Mouse (Mus musculus): ENCODE measurements around the gene Hnrnpa2b1. TPM values are rescaled to one million over a fixed set of nuclear protein-coding genes. Genes with fewer than 3 reads are reported as not detected.
A peak's percentile ranks its signal among the peaks of the same experiment; 100 is the strongest.

Gene Hnrnpa2b1
- polyA plus RNA-seq (2015; fragmentation: Nextera tagmentation; extraction: Ambion mirVana), result 1,529 and 1,675 TPM in 2 replicates

DNA sequence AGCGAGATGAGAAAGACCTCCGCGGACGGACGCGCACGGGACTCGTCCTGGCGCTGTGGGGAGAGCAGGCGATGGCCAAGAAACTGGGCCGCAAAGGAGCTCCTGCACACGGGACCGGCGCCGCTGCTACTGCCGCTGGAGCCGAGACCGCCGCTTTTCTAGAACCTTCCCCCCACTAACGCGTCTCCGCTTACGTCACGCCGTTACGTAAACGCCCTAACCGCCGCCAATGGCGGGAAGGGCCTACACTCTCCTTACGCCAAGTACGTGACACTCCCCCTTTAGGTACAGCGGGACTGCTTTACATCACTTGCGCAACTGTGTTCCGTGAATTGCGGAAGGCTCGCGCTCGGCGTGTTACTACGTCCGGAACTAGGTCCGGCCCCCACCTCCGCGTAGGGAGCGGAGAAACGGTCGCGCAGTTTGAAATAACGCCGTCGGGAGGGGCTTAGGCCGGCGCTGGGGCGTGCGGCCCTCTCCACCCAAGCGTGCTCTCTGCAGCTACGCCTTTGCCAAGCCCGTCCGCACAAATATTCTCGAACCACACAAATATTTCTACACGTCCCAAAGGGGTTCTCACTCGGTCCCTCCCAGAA, at the start of gene Hnrnpa2b1:
TSS of gene Hnrnpa2b1 (minus strand) at position 180 of the 596 bp plus-strand sequence.
- no peaks in the 10 kb centered on the region for H3K36me3 ChIP-seq
- no peaks in the 10 kb centered on the region for H3K9me3 ChIP-seq
- H3K27me3 ChIP-seq (replicated peaks), result no peaks in the 10 kb centered on the region
- peak within 1 kb of the TSS; percentile 99 for H3K27ac ChIP-seq
- 0% methylated on average over 63 of the region's 63 CpGs for WGBS
- peak within 1 kb of the TSS; percentile 87 for H3K4me3 ChIP-seq (replicated peaks)
- H3K9ac ChIP-seq, result peak within 1 kb of the TSS; percentile 99
- H3K4me1 ChIP-seq (replicated peaks), result peaks cover 8% of the 10 kb centered on the region
- ATAC-seq, result peak; percentile 93
- peak within 1 kb of the TSS; percentile 52 for H3K4me2 ChIP-seq (replicated peaks)

DNA sequence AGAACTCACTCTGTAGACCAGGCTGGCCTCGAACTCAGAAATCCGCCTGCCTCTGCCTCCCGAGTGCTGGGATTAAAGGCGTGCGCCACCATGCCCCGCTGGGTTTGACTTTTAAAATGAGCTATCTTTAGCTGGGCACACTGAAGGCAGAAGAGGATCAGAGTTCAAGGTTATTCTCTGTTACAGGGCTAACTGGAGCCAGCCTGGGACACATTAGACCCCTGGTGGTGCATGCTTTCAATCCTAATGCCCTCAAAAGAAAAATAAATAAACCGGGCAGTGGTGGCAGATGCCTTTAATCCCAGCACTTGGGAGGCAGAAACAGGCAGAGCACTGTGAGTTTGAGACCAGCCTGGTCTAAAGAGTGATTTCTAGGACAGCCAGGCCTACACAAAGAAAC, 45.2 kb upstream of the Hnrnpa2b1 start:
- Histone ChIP-seq H3K4me3 (replicated peaks) (no peak overlapping the region), H3K27ac (no peak overlapping the region), H3K4me1 (replicated peaks) (no peaks in the 10 kb centered on the region), H3K36me3 (no peaks in the 10 kb centered on the region), H3K9ac (no peak overlapping the region), H3K4me2 (replicated peaks) (no peak overlapping the region), H3K9me3 (no peaks in the 10 kb centered on the region), H3K27me3 (replicated peaks) (no peaks in the 10 kb centered on the region)
- 92% methylated on average over 7 of the region's 7 CpGs for WGBS
- ATAC-seq, result no peak

DNA sequence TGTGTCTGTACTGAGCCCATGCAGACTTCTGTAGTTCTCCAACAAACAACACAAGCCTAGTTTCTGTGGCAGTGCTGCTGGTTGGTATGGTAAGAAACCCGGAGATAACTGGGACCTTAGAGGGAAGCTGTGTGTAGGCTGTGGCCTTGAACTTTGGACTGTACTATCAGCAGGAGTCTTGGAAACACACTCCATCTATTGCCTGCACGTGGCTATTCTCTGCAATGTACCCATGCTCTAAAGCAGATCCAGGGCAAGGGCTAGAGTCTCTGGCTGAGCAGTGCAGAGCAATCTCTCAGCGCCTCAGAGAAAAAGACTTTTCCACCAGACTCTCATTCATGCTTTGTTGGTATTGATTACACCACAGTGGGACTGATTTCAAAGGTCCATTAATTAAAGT, 44.1 kb upstream of the Hnrnpa2b1 start:
- H3K9ac ChIP-seq, result no peak overlapping the region
- WGBS, result 58% methylated on average over 3 of the region's 3 CpGs

DNA sequence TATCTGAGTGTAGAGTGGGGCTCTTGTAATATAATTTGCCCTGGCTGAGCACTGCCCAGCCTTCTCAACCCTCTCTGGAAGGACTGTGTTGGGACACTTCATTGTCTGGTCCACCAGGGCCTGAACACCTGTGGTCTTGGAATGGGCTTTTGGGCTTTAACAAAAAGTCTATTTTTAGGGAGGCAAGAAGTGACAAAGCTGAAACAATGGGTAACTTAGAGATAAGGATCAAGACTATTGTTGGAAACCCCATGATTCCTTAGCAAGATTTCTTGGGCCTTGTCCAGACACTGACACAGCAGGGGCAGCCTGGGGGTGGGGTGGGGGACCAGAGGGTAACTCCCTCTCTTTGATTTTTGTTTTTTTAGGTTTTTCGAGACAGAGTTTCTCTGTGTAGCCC, 41.3 kb upstream of the Hnrnpa2b1 start:
- Histone ChIP-seq H3K27me3 (replicated peaks) (no peaks in the 10 kb centered on the region), H3K4me1 (replicated peaks) (no peaks in the 10 kb centered on the region), H3K27ac (no peak overlapping the region), H3K36me3 (no peaks in the 10 kb centered on the region), H3K9ac (no peak overlapping the region), H3K4me3 (replicated peaks) (no peak overlapping the region), H3K4me2 (replicated peaks) (no peak overlapping the region), H3K9me3 (no peaks in the 10 kb centered on the region)
- ATAC-seq, result no peak
- WGBS, result 80% methylated on average over 1 of the region's 1 CpGs

More for the DNA sequence above, 44.1 kb upstream of the Hnrnpa2b1 start:
- no peaks in the 10 kb centered on the region for H3K36me3 ChIP-seq
- 0 out of 2 replicates have a peak overlapping the region, but pooled peaks have one; percentile 6 for H3K27ac ChIP-seq
- H3K4me3 ChIP-seq (replicated peaks), result no peak overlapping the region
- ATAC-seq, result peak; percentile 91
- H3K4me2 ChIP-seq (replicated peaks), result no peak overlapping the region
- no peaks in the 10 kb centered on the region for H3K27me3 ChIP-seq (replicated peaks)
- no peaks in the 10 kb centered on the region for H3K9me3 ChIP-seq
- H3K4me1 ChIP-seq (replicated peaks), result no peaks in the 10 kb centered on the region

DNA sequence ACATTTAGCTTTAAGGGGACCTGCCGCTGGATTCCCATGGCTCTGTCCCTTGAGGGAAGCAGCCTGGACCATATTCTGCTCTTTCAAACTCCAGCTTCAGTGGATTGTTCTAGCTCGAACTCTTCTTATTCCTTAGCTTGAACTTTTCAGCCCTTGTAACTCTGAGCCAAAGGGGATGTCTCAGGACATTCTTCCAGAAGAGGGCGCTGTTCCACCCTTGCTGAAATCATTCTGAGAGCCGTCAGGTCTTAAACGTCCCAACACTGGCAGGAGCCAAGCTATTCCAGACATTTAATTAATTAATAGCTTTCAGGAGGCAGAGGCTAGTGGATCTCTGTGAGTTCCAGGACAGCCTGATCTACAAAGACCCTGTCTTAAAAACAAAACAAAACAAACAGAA, 40.4 kb upstream of the Hnrnpa2b1 start:
- 40% methylated on average over 5 of the region's 5 CpGs for WGBS
- no peak overlapping the region for H3K4me2 ChIP-seq (replicated peaks)
- ATAC-seq, result no peak
- H3K4me1 ChIP-seq (replicated peaks), result no peaks in the 10 kb centered on the region
- H3K4me3 ChIP-seq (replicated peaks), result no peak overlapping the region
- no peaks in the 10 kb centered on the region for H3K9me3 ChIP-seq
- no peak overlapping the region for H3K9ac ChIP-seq
- no peak overlapping the region for H3K27ac ChIP-seq
- H3K36me3 ChIP-seq, result no peaks in the 10 kb centered on the region
- H3K27me3 ChIP-seq (replicated peaks), result no peaks in the 10 kb centered on the region

DNA sequence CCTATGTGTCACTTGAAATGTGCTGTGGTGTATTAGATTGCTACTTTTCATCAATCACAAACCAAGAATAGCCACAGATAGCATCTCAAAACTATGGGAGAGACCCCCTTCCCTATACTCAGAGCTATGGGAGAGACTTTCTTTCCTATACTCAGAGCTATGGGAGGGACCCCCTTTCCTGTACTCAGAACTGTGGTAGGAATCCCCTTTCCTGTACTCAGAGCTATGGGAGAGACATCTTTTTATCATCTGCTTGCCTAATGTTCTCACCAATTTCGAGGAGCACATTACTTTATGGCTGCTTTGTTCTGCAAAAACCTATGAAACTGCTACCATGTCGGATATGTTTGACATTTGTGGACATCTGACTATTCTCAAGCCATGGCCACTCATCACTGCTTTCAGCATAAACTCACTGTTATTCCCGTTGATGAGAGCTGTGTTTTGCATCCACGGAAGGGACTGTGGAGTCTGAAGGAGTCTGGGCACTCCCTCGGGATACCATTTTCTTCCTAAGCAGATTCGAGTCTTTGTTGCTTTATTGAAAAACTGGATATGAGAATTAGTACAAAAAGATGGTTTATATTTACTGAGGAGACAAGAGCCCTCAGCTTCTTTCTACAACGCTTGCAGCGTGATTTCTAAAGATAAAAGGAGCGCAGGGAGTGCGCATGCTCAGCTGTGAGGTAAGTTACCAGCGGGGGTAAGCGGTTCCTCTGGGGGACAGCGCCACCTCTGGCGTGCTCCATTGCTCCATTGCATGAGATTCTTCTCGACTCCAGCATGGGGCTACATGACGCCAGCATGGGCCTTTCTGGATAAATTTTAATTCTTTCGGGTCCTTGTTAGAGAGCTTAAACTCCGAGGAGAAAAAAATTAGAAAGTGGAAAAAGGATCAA, 39.3 kb upstream of the Hnrnpa2b1 start:
- Histone ChIP-seq H3K9ac (no peak overlapping the region), H3K9me3 (no peaks in the 10 kb centered on the region), H3K27me3 (replicated peaks) (no peaks in the 10 kb centered on the region), H3K27ac (no peak overlapping the region), H3K4me1 (replicated peaks) (no peaks in the 10 kb centered on the region), H3K4me2 (replicated peaks) (peak overlapping the region; percentile 51), H3K36me3 (no peaks in the 10 kb centered on the region), H3K4me3 (replicated peaks) (peak overlapping the region; percentile 7; the same call in 1 of the 2 replicates)
- WGBS, result 28% methylated on average over 18 of the region's 18 CpGs
- no peak for ATAC-seq

DNA sequence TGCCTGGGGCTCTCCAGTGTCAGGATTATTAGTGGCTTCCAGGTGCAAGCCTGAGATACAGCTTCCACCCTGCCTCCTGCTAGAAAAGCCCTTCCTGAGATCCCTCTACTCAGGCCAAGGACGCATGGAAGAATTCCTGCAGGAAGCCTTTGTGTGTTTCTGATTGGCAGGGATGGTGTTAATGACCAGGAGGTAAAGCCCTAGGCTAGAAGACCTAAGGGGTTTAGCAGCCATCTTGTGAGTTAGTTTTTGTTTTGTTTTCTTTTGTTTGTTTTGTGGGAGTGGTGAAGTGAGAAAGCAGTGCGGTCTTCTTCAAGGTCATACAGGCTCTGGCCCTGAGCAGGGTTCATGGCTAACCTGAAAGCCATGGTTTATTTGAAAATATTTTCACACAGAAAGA, 37.9 kb upstream of the Hnrnpa2b1 start:
- no peak overlapping the region for H3K4me3 ChIP-seq (replicated peaks)
- no peaks in the 10 kb centered on the region for H3K36me3 ChIP-seq
- H3K9me3 ChIP-seq, result no peaks in the 10 kb centered on the region
- no peaks in the 10 kb centered on the region for H3K27me3 ChIP-seq (replicated peaks)
- no peak overlapping the region for H3K4me2 ChIP-seq (replicated peaks)
- no peak for ATAC-seq
- no peaks in the 10 kb centered on the region for H3K4me1 ChIP-seq (replicated peaks)
- WGBS, result 67% methylated on average over 2 of the region's 2 CpGs
- H3K9ac ChIP-seq, result no peak overlapping the region
- H3K27ac ChIP-seq, result no peak overlapping the region

DNA sequence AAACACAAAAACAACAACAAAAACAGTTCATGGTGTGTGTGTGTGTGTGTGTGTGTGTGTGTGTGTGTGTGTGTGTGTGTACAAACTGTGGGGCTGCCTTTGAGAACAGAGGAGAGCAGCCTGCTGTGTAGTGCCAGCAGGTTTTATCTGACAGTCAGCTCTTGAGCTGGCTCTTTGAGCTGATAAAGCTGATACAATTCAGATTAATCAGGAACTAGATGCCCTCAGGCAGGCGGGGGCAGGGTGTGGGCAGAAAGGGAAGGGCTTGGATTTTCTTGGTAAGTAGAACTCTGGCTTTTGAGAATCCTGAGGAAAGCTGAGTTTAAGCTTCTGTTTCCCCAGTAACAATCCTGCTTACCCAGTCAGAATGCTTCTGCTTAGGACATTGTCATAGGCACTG, 36.0 kb upstream of the Hnrnpa2b1 start:
- no peak for ATAC-seq
- H3K4me1 ChIP-seq (replicated peaks), result no peaks in the 10 kb centered on the region
- H3K4me3 ChIP-seq (replicated peaks), result no peak overlapping the region
- 52% methylated on average over 1 of the region's 1 CpGs for WGBS
- no peaks in the 10 kb centered on the region for H3K27me3 ChIP-seq (replicated peaks)
- no peaks in the 10 kb centered on the region for H3K9me3 ChIP-seq
- H3K36me3 ChIP-seq, result no peaks in the 10 kb centered on the region
- H3K27ac ChIP-seq, result no peak overlapping the region
- no peak overlapping the region for H3K4me2 ChIP-seq (replicated peaks)
- no peak overlapping the region for H3K9ac ChIP-seq

DNA sequence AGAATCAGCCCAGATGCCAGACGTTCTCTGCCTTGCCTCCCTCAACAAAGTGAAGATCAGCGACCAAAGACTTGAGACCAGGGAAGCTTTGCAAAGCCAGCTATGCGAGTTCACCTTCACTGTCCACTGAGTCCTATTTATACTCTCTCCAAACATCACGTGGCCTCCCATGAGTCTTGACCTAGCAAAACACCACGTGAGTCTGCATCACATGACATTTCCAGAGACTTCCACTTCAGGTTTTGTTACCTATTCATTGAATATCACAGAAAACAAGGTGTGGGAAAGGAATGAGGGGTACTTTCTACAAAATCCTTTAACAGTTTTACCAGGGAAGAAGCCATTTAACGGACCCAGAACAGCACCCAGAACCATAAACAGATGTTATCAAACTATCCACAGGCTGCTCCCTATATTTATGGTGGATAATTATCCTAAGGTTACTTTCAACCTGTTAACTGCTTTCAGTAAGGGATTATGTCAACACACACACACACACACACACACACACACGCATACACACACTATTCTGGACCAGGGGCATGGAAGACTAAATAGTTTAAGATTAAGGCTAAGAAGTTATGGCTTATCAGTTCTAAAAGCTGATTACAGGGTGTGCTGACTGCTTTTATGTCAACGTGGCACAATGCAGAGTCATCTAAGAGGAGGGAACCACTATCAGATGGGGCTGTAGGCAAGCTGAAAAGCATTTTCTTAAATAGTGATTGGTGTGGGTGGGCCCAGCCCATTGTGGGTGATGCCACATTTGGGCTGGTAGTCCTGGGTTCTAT, 27.8 kb upstream of the Hnrnpa2b1 start:
- peak; percentile 31; the same call in 1 of the 2 replicates for ATAC-seq
- H3K9ac ChIP-seq, result no peak overlapping the region
- no peaks in the 10 kb centered on the region for H3K27me3 ChIP-seq (replicated peaks)
- H3K27ac ChIP-seq, result no peak overlapping the region
- H3K4me1 ChIP-seq (replicated peaks), result no peaks in the 10 kb centered on the region
- no peaks in the 10 kb centered on the region for H3K9me3 ChIP-seq
- H3K36me3 ChIP-seq, result no peaks in the 10 kb centered on the region
- WGBS, result 53% methylated on average over 8 of the region's 8 CpGs
- no peak overlapping the region for H3K4me2 ChIP-seq (replicated peaks)
- no peak overlapping the region for H3K4me3 ChIP-seq (replicated peaks)

DNA sequence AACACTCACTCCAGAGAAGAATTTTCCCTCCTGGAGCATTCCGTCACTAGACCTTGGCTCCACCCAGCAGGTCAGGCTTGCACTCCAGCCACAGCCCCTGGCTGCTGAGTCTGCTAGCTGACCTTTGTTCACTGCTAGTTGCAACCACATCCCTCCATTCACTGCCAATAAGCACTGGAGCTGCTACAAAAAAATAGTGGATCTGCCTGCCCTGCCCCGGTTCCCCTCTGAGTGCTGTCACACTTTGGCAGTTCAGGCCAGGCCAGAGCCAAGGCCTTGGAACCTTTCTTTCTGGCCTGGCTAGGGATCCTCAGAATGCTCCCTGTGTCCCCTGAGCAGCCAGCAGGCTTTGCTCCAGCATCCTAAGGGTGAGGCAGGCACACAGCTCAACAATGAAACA, 20.1 kb upstream of the Hnrnpa2b1 start:
- no peak overlapping the region for H3K27ac ChIP-seq
- 0 out of 2 replicates have a peak overlapping the region, but pooled peaks have one; percentile 9 for H3K4me2 ChIP-seq (replicated peaks)
- H3K4me3 ChIP-seq (replicated peaks), result no peak overlapping the region
- 0 out of 2 replicates have a peak, but pooled peaks cover 4% of the 10 kb centered on the region for H3K9me3 ChIP-seq
- 26% methylated on average over 2 of the region's 2 CpGs for WGBS
- no peaks in the 10 kb centered on the region for H3K27me3 ChIP-seq (replicated peaks)
- H3K9ac ChIP-seq, result no peak overlapping the region
- ATAC-seq, result peak; percentile 73
- peaks cover 4% of the 10 kb centered on the region for H3K4me1 ChIP-seq (replicated peaks)
- H3K36me3 ChIP-seq, result no peaks in the 10 kb centered on the region

DNA sequence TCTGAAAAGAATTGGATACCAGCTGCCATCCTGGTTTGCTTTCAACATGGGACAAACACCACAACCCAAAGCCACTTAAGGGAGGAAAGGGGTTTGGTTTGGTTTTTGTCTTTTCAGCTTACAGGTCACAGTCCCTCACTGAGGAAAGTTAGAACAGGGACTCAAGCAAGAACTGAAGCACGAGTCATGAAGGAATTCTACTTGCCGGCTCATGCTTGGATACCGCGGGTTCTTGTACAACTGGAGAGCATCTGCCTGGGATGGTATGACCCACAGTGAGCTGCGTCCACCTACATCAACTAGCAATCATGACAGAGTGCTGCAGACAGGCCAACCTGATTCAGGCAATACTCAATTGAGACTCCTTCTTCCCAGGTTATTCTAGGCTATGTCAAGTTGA, 17.0 kb upstream of the Hnrnpa2b1 start:
- H3K27ac ChIP-seq, result no peak overlapping the region
- H3K9me3 ChIP-seq, result 0 out of 2 replicates have a peak, but pooled peaks cover 4% of the 10 kb centered on the region
- H3K4me2 ChIP-seq (replicated peaks), result no peak overlapping the region
- no peak for ATAC-seq
- H3K4me3 ChIP-seq (replicated peaks), result no peak overlapping the region
- H3K4me1 ChIP-seq (replicated peaks), result peaks cover 4% of the 10 kb centered on the region
- no peaks in the 10 kb centered on the region for H3K27me3 ChIP-seq (replicated peaks)
- H3K36me3 ChIP-seq, result peaks cover 8% of the 10 kb centered on the region
- no peak overlapping the region for H3K9ac ChIP-seq
- WGBS, result 93% methylated on average over 5 of the region's 5 CpGs
